23 mouse cellular contexts compared by ENCODE assay signal in genomic region chr19:53881786-53882185, GRCm38 (mm10). TPM values are rescaled to one million over a fixed set of nuclear protein-coding genes. Genes with fewer than 3 reads are reported as not detected.
DNase-seq lines count a peak whose midpoint lies in the region; ATAC-seq lines count a peak whose summit lies in the region.
"Had no signal": no experiment of that assay in that cellular context is flagged by ENCODE, and none has a peak within 500 bp of the region (broad histone marks: within the 10 kb centered on the region; RNA-seq: fewer than 3 reads in every experiment).

No protein-coding gene starts in this region.

- no peak for ATAC-seq in midbrain, embryonic 14.5 days (ENCODE audit: low FRiP score, low TSS enrichment)
- no peak for ATAC-seq in midbrain, embryonic 11.5 days (ENCODE audit: low FRiP score)
- no peak for ATAC-seq in embryonic facial prominence, embryonic 14.5 days (ENCODE audit: low read depth)
- ATAC-seq: forebrain, embryonic 15.5 days; hindbrain, embryonic 16.5 days; Patski had no signal

- H3K27ac ChIP-seq in midbrain, embryonic 14.5 days (replicated peaks; ENCODE audit: low read depth, low read length) = 0 out of 2 replicates have a peak overlapping the region, but pooled peaks have one; percentile 2
- no peak overlapping the region for H3K27ac ChIP-seq in midbrain, embryonic 11.5 days (ENCODE audit: low read depth, low read length)
- H3K27ac ChIP-seq in embryonic facial prominence, embryonic 14.5 days (replicated peaks; ENCODE audit: low read depth, low read length) = peak overlapping the region; percentile 40; the same call in 1 of the 2 replicates
- H3K27ac ChIP-seq: forebrain, embryonic 12.5 days; forebrain, embryonic 15.5 days; hindbrain, embryonic 10.5 days; hindbrain, embryonic 13.5 days had no signal

- H3K36me3 ChIP-seq in midbrain, embryonic 14.5 days (ENCODE audit: control insufficient read depth, insufficient read depth, low read length) = no peaks in the 10 kb centered on the region
- H3K36me3 ChIP-seq in midbrain, embryonic 11.5 days (ENCODE audit: control insufficient read depth, insufficient read depth, low read length) = no peaks in the 10 kb centered on the region
- H3K36me3 ChIP-seq in embryonic facial prominence, embryonic 14.5 days (ENCODE audit: control insufficient read depth, insufficient read depth, low read length) = no peaks in the 10 kb centered on the region
- H3K36me3 ChIP-seq: forebrain, embryonic 12.5 days; forebrain, embryonic 15.5 days; hindbrain, embryonic 10.5 days; hindbrain, embryonic 13.5 days had no signal

- H3K4me3 ChIP-seq in midbrain, embryonic 14.5 days (replicated peaks; ENCODE audit: low read depth, low read length) = no peak overlapping the region
- H3K4me3 ChIP-seq in midbrain, embryonic 11.5 days (ENCODE audit: low read depth, low read length) = no peak overlapping the region
- no peak overlapping the region for H3K4me3 ChIP-seq in embryonic facial prominence, embryonic 14.5 days (ENCODE audit: low read depth, low read length)
- H3K4me3 ChIP-seq: erythroblast, embryonic 14.5 days; forebrain, embryonic 12.5 days; forebrain, embryonic 15.5 days; hindbrain, embryonic 10.5 days; hindbrain, embryonic 13.5 days had no signal

- no peaks in the 10 kb centered on the region; the same call in 1 of the 2 replicates for H3K4me1 ChIP-seq in midbrain, embryonic 14.5 days (ENCODE audit: control insufficient read depth, insufficient read depth, low read length)
- no peaks in the 10 kb centered on the region for H3K4me1 ChIP-seq in midbrain, embryonic 11.5 days (ENCODE audit: control insufficient read depth, insufficient read depth, low read length)
- H3K4me1 ChIP-seq in embryonic facial prominence, embryonic 14.5 days (ENCODE audit: control insufficient read depth, insufficient read depth, low read length) = peaks cover 19% of the 10 kb centered on the region

- no peaks in the 10 kb centered on the region for H3K9me3 ChIP-seq in midbrain, embryonic 14.5 days (ENCODE audit: control insufficient read depth, low read length)
- H3K9me3 ChIP-seq in midbrain, embryonic 11.5 days (ENCODE audit: control insufficient read depth, low read length) = no peaks in the 10 kb centered on the region
- H3K9me3 ChIP-seq in embryonic facial prominence, embryonic 14.5 days (ENCODE audit: control insufficient read depth, low read length) = no peaks in the 10 kb centered on the region
- H3K9me3 ChIP-seq: forebrain, embryonic 12.5 days; forebrain, embryonic 15.5 days; hindbrain, embryonic 10.5 days; hindbrain, embryonic 13.5 days had no signal

- H3K9ac ChIP-seq in midbrain, embryonic 14.5 days (replicated peaks; ENCODE audit: low read length) = no peak overlapping the region
- no peak overlapping the region for H3K9ac ChIP-seq in midbrain, embryonic 11.5 days (ENCODE audit: low read length)
- no peak overlapping the region for H3K9ac ChIP-seq in embryonic facial prominence, embryonic 14.5 days (ENCODE audit: low read depth, low read length)
- H3K9ac ChIP-seq: forebrain, embryonic 12.5 days; forebrain, embryonic 15.5 days; hindbrain, embryonic 13.5 days had no signal

- H3K4me2 ChIP-seq in midbrain, embryonic 14.5 days (ENCODE audit: low read length) = no peak overlapping the region
- no peak overlapping the region for H3K4me2 ChIP-seq in midbrain, embryonic 11.5 days
- no peak overlapping the region for H3K4me2 ChIP-seq in embryonic facial prominence, embryonic 14.5 days (ENCODE audit: low read depth, low read length)
- H3K4me2 ChIP-seq: forebrain, embryonic 12.5 days; forebrain, embryonic 15.5 days; heart, embryonic 11.5 days; hindbrain, embryonic 13.5 days had no signal

- WGBS in midbrain, embryonic 14.5 days = 49% methylated on average over 5 of the region's 5 CpGs
- 69% methylated on average over 5 of the region's 5 CpGs for WGBS in midbrain, embryonic 11.5 days
- WGBS in embryonic facial prominence, embryonic 14.5 days = 42% methylated on average over 5 of the region's 5 CpGs

- DNase-seq in midbrain, embryonic 14.5 days = peak; percentile 58
- no peak for DNase-seq in midbrain, embryonic 11.5 days (ENCODE audit: low spot score, missing footprints)
- peak; percentile 80 for DNase-seq in NIH3T3 (ENCODE audit: low read depth)
- peak; percentile 67 for DNase-seq in embryonic facial prominence, embryonic 14.5 days (ENCODE audit: low spot score)
- DNase-seq in retina, embryonic 14.5 days (ENCODE audit: low spot score) = peak; percentile 49
- no peak for DNase-seq in gastrocnemius, adult 8-10 months (ENCODE audit: low spot score in 2 of 2)
- DNase-seq in lung, postnatal 36 days = no peak
- no peak for DNase-seq in spleen, adult 12 weeks (ENCODE audit: low spot score)
- DNase-seq: adrenal gland, adult 2 months; adrenal gland, postnatal 14 days; cerebellum, adult 11 months; cerebellum, adult 2 months; cerebellum, adult 9-11 months; cerebellum, postnatal 25 days; gastrocnemius, postnatal 10 days had no signal

- H3K27me3 ChIP-seq in midbrain, embryonic 14.5 days (ENCODE audit: control insufficient read depth, insufficient read depth, low read length) = no peaks in the 10 kb centered on the region
- 0 out of 2 replicates have a peak, but pooled peaks cover 2% of the 10 kb centered on the region for H3K27me3 ChIP-seq in midbrain, embryonic 11.5 days (ENCODE audit: control insufficient read depth, insufficient read depth, low read length)
- H3K27me3 ChIP-seq in embryonic facial prominence, embryonic 14.5 days (replicated peaks; ENCODE audit: control insufficient read depth, insufficient read depth, low read length) = no peaks in the 10 kb centered on the region
- H3K27me3 ChIP-seq: forebrain, embryonic 12.5 days; forebrain, embryonic 15.5 days; hindbrain, embryonic 13.5 days had no signal

RNA-seq across cellular contexts. Expression of gene Pdcd4, which starts 10.2 kb away (rescaled TPM):
- 73.9 and 74.2 TPM in 2 replicates for polyA plus RNA-seq in midbrain, embryonic 14.5 days (2014; fragmentation: Nextera tagmentation; extraction: Ambion mirVana)
- 61.9 and 65.7 TPM in 2 replicates for polyA plus RNA-seq in midbrain, embryonic 11.5 days (2014; fragmentation: Nextera tagmentation; extraction: Ambion mirVana)
- 80.5 and 87.2 TPM in 2 replicates for polyA plus RNA-seq in embryonic facial prominence, embryonic 14.5 days (2014; fragmentation: Nextera tagmentation; extraction: Ambion mirVana)
- 10 to 100 TPM; 12.9 to 22.3 (median 16.3) TPM for total RNA-seq in gastrocnemius, adult 8-10 months (2022)

Comparison
In these comparisons a context has a peak if more than half of its experiments do, and no peak if none do; other contexts are left out.
1. DNase-seq: peak in midbrain, embryonic 14.5 days (single experiment), NIH3T3 (single experiment), embryonic facial prominence, embryonic 14.5 days (single experiment) and retina, embryonic 14.5 days (single experiment); none in midbrain, embryonic 11.5 days (single experiment), gastrocnemius, adult 8-10 months (0 of 2), lung, postnatal 36 days (single experiment) and spleen, adult 12 weeks (single experiment).